Mouse (Mus musculus): ENCODE measurements around the gene Inpp5f.
"Not testable (repeated sequence)": the region's sequence is repeated elsewhere in the genome, so short reads cannot be mapped to it uniquely, and the experiment has no call there.

Inpp5f gene

GRCm38 (mm10) chr7:128610897-128611798, at the start of gene Inpp5f:
TSS of gene Inpp5f (plus strand) at chr7:128611328.
- peak; percentile 97 to 98 for DNase-seq (ENCODE audit: low spot score in 2 of 2)

GRCm38 (mm10) chr7:128563373-128563772, 47.8 kb upstream of the Inpp5f start:
- no peak for DNase-seq (ENCODE audit: low spot score in 2 of 2)

GRCm38 (mm10) chr7:128566311-128566710, 44.8 kb upstream of the Inpp5f start:
- DNase-seq (ENCODE audit: low spot score in 2 of 2), result no peak

GRCm38 (mm10) chr7:128567561-128568244, 43.4 kb upstream of the Inpp5f start:
- no peak for DNase-seq (ENCODE audit: low spot score in 2 of 2)

- not testable (repeated sequence) for DNase-seq (ENCODE audit: low spot score in 2 of 2)
These were observed 41.7 kb upstream of the Inpp5f start for GRCm38 (mm10) chr7:128569429-128569828.

- no peak for DNase-seq (ENCODE audit: low spot score in 2 of 2)
These were observed 41.0 kb upstream of the Inpp5f start for GRCm38 (mm10) chr7:128569987-128570656.

GRCm38 (mm10) chr7:128570657-128571056, 40.5 kb upstream of the Inpp5f start:
- DNase-seq (ENCODE audit: low spot score in 2 of 2), result not testable (repeated sequence)

- DNase-seq (ENCODE audit: low spot score in 2 of 2), result peak in 1 of 2 experiments; percentile 40
These were observed 39.1 kb upstream of the Inpp5f start for GRCm38 (mm10) chr7:128572030-128572429.

- DNase-seq (ENCODE audit: low spot score in 2 of 2), result no peak
These were observed 35.9 kb upstream of the Inpp5f start for GRCm38 (mm10) chr7:128575211-128575610.

GRCm38 (mm10) chr7:128575794-128576193, 35.3 kb upstream of the Inpp5f start:
- no peak for DNase-seq (ENCODE audit: low spot score in 2 of 2)

GRCm38 (mm10) chr7:128577607-128578006, 33.5 kb upstream of the Inpp5f start:
- no peak for DNase-seq (ENCODE audit: low spot score in 2 of 2)

GRCm38 (mm10) chr7:128578199-128578945, 32.8 kb upstream of the Inpp5f start:
- DNase-seq (ENCODE audit: low spot score in 2 of 2), result no peak

GRCm38 (mm10) chr7:128579381-128579780, 31.7 kb upstream of the Inpp5f start:
- DNase-seq (ENCODE audit: low spot score in 2 of 2), result no peak

- no peak for DNase-seq (ENCODE audit: low spot score in 2 of 2)
These were observed 30.8 kb upstream of the Inpp5f start for GRCm38 (mm10) chr7:128580318-128580717.

- peak in 1 of 2 experiments; percentile 46 for DNase-seq (ENCODE audit: low spot score in 2 of 2)
These were observed 29.2 kb upstream of the Inpp5f start for GRCm38 (mm10) chr7:128581864-128582484.

- DNase-seq (ENCODE audit: low spot score in 2 of 2), result peak; percentile 65 to 78
These were observed 27.7 kb upstream of the Inpp5f start for GRCm38 (mm10) chr7:128583213-128583948.

- no peak for DNase-seq (ENCODE audit: low spot score in 2 of 2)
These were observed 23.7 kb upstream of the Inpp5f start for GRCm38 (mm10) chr7:128587334-128587933.

GRCm38 (mm10) chr7:128591345-128592084, 19.6 kb upstream of the Inpp5f start:
- peak in 1 of 2 experiments; percentile 44 for DNase-seq (ENCODE audit: low spot score in 2 of 2)

Data from right cerebral cortex, postnatal 10 days (tissue).